Mouse (Mus musculus) hindbrain, embryonic 16.5 days (tissue): ENCODE results near the gene Zfp607b. TPM values are rescaled to one million over a fixed set of nuclear protein-coding genes. Genes with fewer than 3 reads are reported as not detected.
A peak's percentile ranks its signal among the peaks of the same experiment; 100 is the strongest.

Source experiments
- ATAC-seq: fragments of 200-750 bp; cut with Nextera tagmentation; 2 replicates; pipeline ENCODE4 v1.8.0; 2017; ENCODE audit warnings: moderate TSS enrichment, moderate library complexity
- H3K27ac ChIP-seq: fragments of 300-500 bp; sonication (generic); 2 replicates; pipeline ENCODE4 v1.5.1; 2014; ENCODE audit warnings: low read depth, mild to moderate bottlenecking, control low read depth, low read length, moderate library complexity
- H3K27me3 ChIP-seq: fragments of 300-500 bp; sonication (generic); replicated peaks from 2 replicates; pipeline ENCODE4 v1.6.1; 2014; ENCODE audit warnings: low read length; ENCODE audit not compliant: control insufficient read depth, insufficient read depth
- H3K36me3 ChIP-seq: fragments of 300-500 bp; sonication (generic); 2 replicates; pipeline ENCODE4 v1.6.1; 2014; ENCODE audit warnings: mild to moderate bottlenecking, low read length, moderate library complexity, mixed read lengths; ENCODE audit not compliant: control insufficient read depth, insufficient read depth
- H3K4me1 ChIP-seq: fragments of 300-500 bp; sonication (generic); 2 replicates; pipeline ENCODE4 v1.6.1; 2014; ENCODE audit warnings: low read depth, low read length; ENCODE audit not compliant: control insufficient read depth, insufficient read depth
- H3K4me2 ChIP-seq: fragments of 300-500 bp; sonication (generic); 2 replicates; pipeline ENCODE4 v1.6.1; 2014; ENCODE audit warnings: mild to moderate bottlenecking, low read length, control low read depth, moderate library complexity
- H3K4me3 ChIP-seq: fragments of 300-500 bp; sonication (generic); 2 replicates; pipeline ENCODE4 v1.5.1; 2014; ENCODE audit warnings: mild to moderate bottlenecking, low read length, control low read depth, moderate library complexity
- H3K9ac ChIP-seq: fragments of 300-500 bp; sonication (generic); 2 replicates; pipeline ENCODE4 v1.6.1; 2014; ENCODE audit warnings: low read depth, mild to moderate bottlenecking, control low read depth, low read length, moderate library complexity
- H3K9me3 ChIP-seq: fragments of 300-500 bp; sonication (generic); 2 replicates; pipeline ENCODE4 v1.6.1; 2014; ENCODE audit warnings: mild to moderate bottlenecking, low read length, moderate library complexity; ENCODE audit not compliant: control insufficient read depth
- WGBS: fragments of 180-500 bp; shearing (Covaris S2); extraction: QIAGEN DNeasy Blood & Tissue Kit; methylation state at CpG from one replicate; pipeline ENCODE4 v1.1.7; 2014; 5-methylcytosine and 5-hydroxymethylcytosine counted together
- polyA plus RNA-seq: library from polyadenylated mRNA; unstranded; fragments of >200 nt; fragmentation: Nextera tagmentation; extraction: Ambion mirVana; gene quantifications from 2 replicates; pipeline ENCODE4 v1.2.1, GENCODE M21; 2015

Gene Zfp607b
- polyA plus RNA-seq, 1 experiment from 2014 or later, result 12.0 TPM

DNA sequence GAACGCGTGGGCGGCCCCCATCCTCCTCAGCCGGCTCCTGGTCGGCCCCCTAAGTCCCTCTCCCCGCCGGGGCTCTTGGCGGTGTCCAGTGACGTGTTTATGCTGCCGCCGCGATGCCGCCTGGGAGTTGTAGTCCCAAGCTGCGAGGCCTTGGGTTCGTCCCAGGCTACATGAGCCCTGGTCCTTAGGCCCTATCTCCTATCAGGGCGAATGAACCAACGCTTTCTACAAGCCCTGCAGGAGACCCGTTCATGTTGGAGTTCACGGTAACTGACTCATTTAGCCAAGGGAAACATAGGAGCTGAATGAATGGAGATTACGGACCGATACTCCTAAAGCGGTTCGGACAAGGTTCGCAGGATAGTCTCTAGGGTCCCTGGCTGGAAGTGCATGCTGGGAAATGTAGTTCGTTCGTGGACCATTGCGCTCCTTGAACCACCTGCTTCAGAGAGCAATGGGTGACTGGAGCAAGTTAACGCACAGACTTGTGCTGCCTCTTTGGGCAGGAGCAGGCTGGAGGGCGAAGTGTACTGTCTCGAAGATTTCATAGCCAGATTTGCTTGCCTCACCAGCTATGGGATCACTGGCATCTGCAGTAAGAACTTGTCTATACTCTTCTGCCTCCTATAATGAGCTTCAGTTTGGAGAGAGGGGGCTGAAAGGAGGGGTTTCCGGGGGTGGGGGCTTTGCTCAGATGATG lies 14.5 kb upstream of the Zfp607b start, which contains the start of gene Map3k10:
Map3k10 (minus strand) TSS at position 77 of the 700 bp plus-strand sequence.
- H3K9ac ChIP-seq, result peak within 1 kb of the TSS; percentile 97
- H3K27me3 ChIP-seq, result no peaks in the 10 kb centered on the region
- H3K36me3 ChIP-seq, result no peaks in the 10 kb centered on the region
- peak; percentile 97 for ATAC-seq
- under 1% methylated on average over 31 of the region's 31 CpGs for WGBS
- H3K9me3 ChIP-seq, result no peaks in the 10 kb centered on the region
- peak within 1 kb of the TSS; percentile 98 for H3K4me2 ChIP-seq
- peaks cover 28% of the 10 kb centered on the region for H3K4me1 ChIP-seq
- H3K4me3 ChIP-seq, result peak within 1 kb of the TSS; percentile 94
- H3K27ac ChIP-seq, result peak within 1 kb of the TSS; percentile 92

GRCm38 (mm10) chr7:27675222-27675612 lies 13.9 kb upstream of the Zfp607b start:
- H3K4me3 ChIP-seq, result peak overlapping the region; percentile 94
- H3K36me3 ChIP-seq, result no peaks in the 10 kb centered on the region
- peak overlapping the region; percentile 51; the same call in 1 of the 2 replicates for H3K27ac ChIP-seq
- H3K4me1 ChIP-seq, result peaks cover 25% of the 10 kb centered on the region
- H3K4me2 ChIP-seq, result peak overlapping the region; percentile 98
- peak overlapping the region; percentile 97; the same call in 1 of the 2 replicates for H3K9ac ChIP-seq
- 30% methylated on average over 14 of the region's 14 CpGs for WGBS
- H3K27me3 ChIP-seq, result no peaks in the 10 kb centered on the region
- ATAC-seq, result no peak
- no peaks in the 10 kb centered on the region for H3K9me3 ChIP-seq

- Histone ChIP-seq H3K36me3 (no peaks in the 10 kb centered on the region), H3K9ac (no peak overlapping the region), H3K4me3 (no peak overlapping the region), H3K9me3 (no peaks in the 10 kb centered on the region), H3K27ac (no peak overlapping the region), H3K4me1 (peaks cover 2% of the 10 kb centered on the region), H3K27me3 (no peaks in the 10 kb centered on the region), H3K4me2 (no peak overlapping the region)
- ATAC-seq, result no peak
- WGBS, result 79% methylated on average over 2 of the region's 2 CpGs
Observed at GRCm38 (mm10) chr7:27683218-27683617, 5.9 kb upstream of the Zfp607b start.

GRCm38 (mm10) chr7:27685220-27685619 lies 3.9 kb upstream of the Zfp607b start:
- H3K9ac ChIP-seq, result no peak overlapping the region; the same call in 1 of the 2 replicates

GRCm38 (mm10) chr7:27685681-27686080 lies 3.5 kb upstream of the Zfp607b start:
- ATAC-seq, result no peak
- H3K9me3 ChIP-seq, result no peaks in the 10 kb centered on the region
- H3K4me1 ChIP-seq, result peaks cover 13% of the 10 kb centered on the region
- H3K27me3 ChIP-seq, result no peaks in the 10 kb centered on the region
- peak overlapping the region; percentile 7; the same call in 1 of the 2 replicates for H3K4me3 ChIP-seq
- WGBS, result 0% methylated on average over 6 of the region's 6 CpGs
- no peaks in the 10 kb centered on the region for H3K36me3 ChIP-seq
- peak overlapping the region; percentile 35; the same call in 1 of the 2 replicates for H3K9ac ChIP-seq
- H3K27ac ChIP-seq, result no peak overlapping the region
- peak overlapping the region; percentile 50 for H3K4me2 ChIP-seq

More at GRCm38 (mm10) chr7:27685220-27685619, 3.9 kb upstream of the Zfp607b start:
- H3K27me3 ChIP-seq, result no peaks in the 10 kb centered on the region
- WGBS, result 40% methylated on average over 5 of the region's 5 CpGs
- 0 out of 2 replicates have a peak overlapping the region, but pooled peaks have one; percentile 7 for H3K4me3 ChIP-seq
- no peak overlapping the region for H3K27ac ChIP-seq
- no peak for ATAC-seq
- peak overlapping the region; percentile 50 for H3K4me2 ChIP-seq
- H3K36me3 ChIP-seq, result no peaks in the 10 kb centered on the region
- peaks cover 11% of the 10 kb centered on the region for H3K4me1 ChIP-seq
- H3K9me3 ChIP-seq, result no peaks in the 10 kb centered on the region

DNA sequence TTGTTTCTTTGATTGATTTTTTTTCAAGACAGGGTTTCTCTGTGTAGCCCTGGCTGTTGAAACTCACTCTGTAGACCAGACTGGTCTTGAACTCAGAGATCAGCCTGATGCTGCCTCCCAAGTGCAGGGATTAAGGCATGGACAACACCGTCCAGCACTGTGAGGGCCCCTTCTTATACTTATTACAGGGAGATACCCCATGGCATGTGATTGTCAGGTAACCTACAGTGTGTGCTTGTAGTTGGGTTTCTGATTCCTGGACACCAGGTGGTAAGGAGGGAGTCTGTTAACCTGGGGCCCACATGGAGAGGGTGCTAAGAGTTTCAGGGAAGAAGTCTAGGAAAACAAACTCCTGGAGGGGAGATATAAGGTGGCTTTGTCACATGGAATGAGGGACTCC lies 2.1 kb upstream of the Zfp607b start:
- Histone ChIP-seq H3K27me3 (no peaks in the 10 kb centered on the region), H3K36me3 (no peaks in the 10 kb centered on the region), H3K9ac (no peak overlapping the region), H3K4me3 (no peak overlapping the region), H3K9me3 (no peaks in the 10 kb centered on the region), H3K4me1 (peaks cover 13% of the 10 kb centered on the region), H3K27ac (no peak overlapping the region), H3K4me2 (no peak overlapping the region)
- 92% methylated on average over 1 of the region's 1 CpGs for WGBS
- no peak for ATAC-seq

DNA sequence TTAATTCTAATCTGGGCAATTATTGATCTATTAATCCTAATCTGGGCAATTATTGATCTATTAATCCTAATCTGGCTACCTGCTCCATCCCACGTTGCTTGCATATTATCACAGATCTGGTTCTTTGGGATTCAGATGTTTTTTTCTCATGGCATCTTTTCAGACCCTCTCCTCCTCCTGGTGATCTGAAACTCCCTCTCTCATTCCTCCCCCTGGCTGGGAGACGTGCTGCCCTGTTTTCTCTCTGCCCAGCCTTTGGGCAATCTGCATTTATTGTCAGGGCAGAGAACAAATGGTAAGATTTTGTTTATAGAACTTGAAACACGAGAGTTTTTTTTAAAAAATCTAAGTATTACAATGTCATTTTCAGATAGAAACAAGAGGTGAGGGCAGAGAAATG lies 1.3 kb upstream of the Zfp607b start:
- no peak overlapping the region for H3K4me3 ChIP-seq
- H3K9ac ChIP-seq, result no peak overlapping the region
- 80% methylated on average over 3 of the region's 3 CpGs for WGBS

DNA sequence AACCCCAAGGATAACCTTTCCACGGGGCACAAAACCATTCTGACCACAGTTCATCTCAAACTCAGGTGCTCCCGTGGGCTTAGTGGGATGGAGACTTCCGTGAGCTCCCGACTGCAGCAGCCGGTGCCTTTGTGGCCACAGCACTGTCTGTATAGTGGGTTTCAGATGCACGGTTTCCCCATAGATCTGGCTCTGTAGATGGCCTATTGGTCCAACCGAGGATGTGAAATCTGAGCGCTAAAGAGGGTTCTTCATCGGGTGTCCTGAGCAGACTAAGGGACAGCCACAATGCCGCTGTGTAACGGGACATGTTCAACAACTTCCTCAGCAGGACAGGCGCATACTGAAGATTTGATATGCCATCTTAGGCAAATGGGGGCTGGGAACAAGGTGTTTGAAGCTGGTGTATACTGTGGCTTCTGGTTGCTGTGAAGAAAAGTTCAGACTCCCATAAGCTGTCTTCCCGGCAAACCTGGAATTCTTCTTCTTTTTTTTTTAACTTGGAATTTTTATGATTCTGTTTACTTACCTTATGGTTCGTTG lies 823 bp upstream of the Zfp607b start:
- peak overlapping the region; percentile 66 for H3K9ac ChIP-seq
- ATAC-seq, result no peak
- H3K9me3 ChIP-seq, result no peaks in the 10 kb centered on the region
- peak overlapping the region; percentile 51 for H3K4me3 ChIP-seq
- peak overlapping the region; percentile 82 for H3K4me2 ChIP-seq
- peaks cover 13% of the 10 kb centered on the region for H3K4me1 ChIP-seq
- H3K27ac ChIP-seq, result peak overlapping the region; percentile 76; the same call in 1 of the 2 replicates
- no peaks in the 10 kb centered on the region for H3K27me3 ChIP-seq
- no peaks in the 10 kb centered on the region for H3K36me3 ChIP-seq
- WGBS, result 37% methylated on average over 14 of the region's 14 CpGs

More for the DNA sequence above, 1.3 kb upstream of the Zfp607b start:
- ATAC-seq, result no peak
- no peaks in the 10 kb centered on the region for H3K36me3 ChIP-seq
- H3K27ac ChIP-seq, result no peak overlapping the region
- no peaks in the 10 kb centered on the region for H3K27me3 ChIP-seq
- H3K4me2 ChIP-seq, result peak overlapping the region; percentile 82
- H3K4me1 ChIP-seq, result peaks cover 13% of the 10 kb centered on the region
- H3K9me3 ChIP-seq, result no peaks in the 10 kb centered on the region

DNA sequence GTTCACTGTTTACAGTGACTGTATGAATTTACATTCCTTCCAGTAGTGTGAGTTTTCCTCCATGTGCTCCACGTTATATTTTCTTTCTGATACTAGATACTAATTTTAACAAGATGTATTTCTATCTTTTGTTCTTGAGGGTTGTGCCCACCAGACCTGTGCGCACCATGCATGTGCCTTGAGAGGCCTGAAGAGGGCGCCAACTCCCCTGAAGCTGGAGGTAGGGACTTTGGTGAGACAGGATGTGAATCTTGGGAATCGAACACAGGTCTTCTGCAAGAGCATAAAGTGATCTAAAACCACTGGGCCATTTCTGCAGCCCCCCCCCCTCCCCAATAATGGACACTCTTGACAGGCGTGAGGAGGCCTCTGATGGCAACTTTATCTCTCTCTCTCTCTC lies 1.9 kb downstream of the Zfp607b start:
- Histone ChIP-seq H3K27ac (no peak overlapping the region), H3K4me3 (no peak overlapping the region), H3K4me2 (no peak overlapping the region), H3K27me3 (no peaks in the 10 kb centered on the region), H3K9me3 (no peaks in the 10 kb centered on the region), H3K4me1 (peaks cover 13% of the 10 kb centered on the region), H3K9ac (no peak overlapping the region), H3K36me3 (no peaks in the 10 kb centered on the region)
- ATAC-seq, result no peak
- WGBS, result 41% methylated on average over 5 of the region's 5 CpGs
